Mouse (Mus musculus) embryonic facial prominence, embryonic 12.5 days (tissue): Measurements from ENCODE around the gene Tenm2. TPM values are rescaled to one million over a fixed set of nuclear protein-coding genes. Genes with fewer than 3 reads are reported as not detected.

Experiments used
- ATAC-seq: fragments of 200-750 bp; cut with Nextera tagmentation; 2 replicates; pipeline ENCODE4 v1.8.0; 2017; ENCODE audit not compliant: insufficient number of reproducible peaks, insufficient read depth, low FRiP score, low TSS enrichment
- H3K27ac ChIP-seq: fragments of 300-500 bp; sonication (generic); 2 replicates; pipeline ENCODE4 v1.5.1; 2016; ENCODE audit warnings: mild to moderate bottlenecking
- H3K27me3 ChIP-seq: fragments of 300-500 bp; sonication (generic); 2 replicates; pipeline ENCODE4 v1.6.1; 2016; ENCODE audit warnings: mild to moderate bottlenecking, moderate library complexity
- H3K36me3 ChIP-seq: fragments of 300-500 bp; sonication (generic); 2 replicates; pipeline ENCODE4 v1.6.1; 2016; ENCODE audit warnings: mild to moderate bottlenecking
- H3K4me1 ChIP-seq: fragments of 300-500 bp; sonication (generic); 2 replicates; pipeline ENCODE4 v1.6.1; 2016
- H3K4me2 ChIP-seq: fragments of 300-500 bp; sonication (generic); replicated peaks from 2 replicates; pipeline ENCODE4 v1.6.1; 2016; ENCODE audit warnings: mild to moderate bottlenecking, moderate library complexity
- H3K4me3 ChIP-seq: fragments of 300-500 bp; sonication (generic); 2 replicates; pipeline ENCODE4 v1.5.1; 2016; ENCODE audit warnings: mild to moderate bottlenecking
- H3K9ac ChIP-seq: fragments of 300-500 bp; sonication (generic); 2 replicates; pipeline ENCODE4 v1.6.1; 2016; ENCODE audit warnings: mild to moderate bottlenecking, moderate library complexity
- H3K9me3 ChIP-seq: fragments of 300-500 bp; sonication (generic); 2 replicates; pipeline ENCODE4 v1.6.1; 2016; ENCODE audit warnings: mild to moderate bottlenecking, moderate library complexity
- WGBS: fragments of 180-500 bp; shearing (Covaris S2); methylation state at CpG from one replicate; pipeline ENCODE4 v1.1.7; 2016; 5-methylcytosine and 5-hydroxymethylcytosine counted together
- polyA plus RNA-seq: library from polyadenylated mRNA; unstranded; fragments of >200 nt; fragmentation: Nextera tagmentation; extraction: Ambion mirVana; gene quantifications from 2 replicates; pipeline ENCODE4 v1.2.1, GENCODE M21; 2016

Gene Tenm2
- polyA plus RNA-seq, 1 experiment from 2014 or later = 3.4 TPM

GRCm38 (mm10) chr11:36365067-36365466, 870.7 kb downstream of the Tenm2 start:
- ATAC-seq = no peak
- WGBS = 88% methylated on average over 5 of the region's 5 CpGs
- Histone ChIP-seq H3K9me3 (no peaks in the 10 kb centered on the region), H3K27ac (no peak overlapping the region), H3K4me2 (no peak overlapping the region), H3K9ac (no peak overlapping the region), H3K36me3 (no peaks in the 10 kb centered on the region), H3K4me1 (no peaks in the 10 kb centered on the region), H3K27me3 (no peaks in the 10 kb centered on the region), H3K4me3 (no peak overlapping the region)

GRCm38 (mm10) chr11:36364441-36364840, 871.3 kb downstream of the Tenm2 start:
- Histone ChIP-seq H3K4me1 (no peaks in the 10 kb centered on the region), H3K9ac (no peak overlapping the region), H3K4me2 (no peak overlapping the region; the same call in 1 of the 2 replicates), H3K27me3 (no peaks in the 10 kb centered on the region), H3K36me3 (no peaks in the 10 kb centered on the region), H3K4me3 (no peak overlapping the region), H3K27ac (no peak overlapping the region), H3K9me3 (no peaks in the 10 kb centered on the region)
- ATAC-seq = no peak
- WGBS = 35% methylated on average over 9 of the region's 9 CpGs

GRCm38 (mm10) chr11:36362514-36362913, 873.2 kb downstream of the Tenm2 start:
- no peak overlapping the region for H3K27ac ChIP-seq
- H3K36me3 ChIP-seq = no peaks in the 10 kb centered on the region
- WGBS = 85% methylated on average over 8 of the region's 8 CpGs
- H3K27me3 ChIP-seq = no peaks in the 10 kb centered on the region
- H3K9ac ChIP-seq = no peak overlapping the region
- no peaks in the 10 kb centered on the region for H3K9me3 ChIP-seq
- ATAC-seq = no peak
- no peak overlapping the region for H3K4me3 ChIP-seq
- no peak overlapping the region for H3K4me2 ChIP-seq
- no peaks in the 10 kb centered on the region for H3K4me1 ChIP-seq

- no peak overlapping the region for H3K4me2 ChIP-seq
- no peak overlapping the region for H3K4me3 ChIP-seq
- H3K4me1 ChIP-seq = 0 out of 2 replicates have a peak, but pooled peaks cover 3% of the 10 kb centered on the region
- WGBS = 92% methylated on average over 1 of the region's 1 CpGs
- ATAC-seq = no peak
- no peaks in the 10 kb centered on the region for H3K9me3 ChIP-seq
- no peaks in the 10 kb centered on the region for H3K36me3 ChIP-seq
- H3K27ac ChIP-seq = no peak overlapping the region
- no peaks in the 10 kb centered on the region for H3K27me3 ChIP-seq
- no peak overlapping the region for H3K9ac ChIP-seq
Measured at GRCm38 (mm10) chr11:36353252-36353651, 882.5 kb downstream of the Tenm2 start.

GRCm38 (mm10) chr11:36351752-36352151, 884.0 kb downstream of the Tenm2 start:
- no peak overlapping the region for H3K4me2 ChIP-seq
- ATAC-seq = no peak
- H3K36me3 ChIP-seq = no peaks in the 10 kb centered on the region
- no peaks in the 10 kb centered on the region for H3K9me3 ChIP-seq
- H3K27ac ChIP-seq = no peak overlapping the region
- H3K9ac ChIP-seq = no peak overlapping the region
- 39% methylated on average over 6 of the region's 6 CpGs for WGBS
- no peak overlapping the region for H3K4me3 ChIP-seq
- H3K27me3 ChIP-seq = no peaks in the 10 kb centered on the region
- 0 out of 2 replicates have a peak, but pooled peaks cover 3% of the 10 kb centered on the region for H3K4me1 ChIP-seq

GRCm38 (mm10) chr11:36351341-36351740, 884.4 kb downstream of the Tenm2 start:
- no peak overlapping the region for H3K4me3 ChIP-seq
- no peak overlapping the region for H3K4me2 ChIP-seq
- H3K36me3 ChIP-seq = no peaks in the 10 kb centered on the region
- ATAC-seq = no peak
- H3K27me3 ChIP-seq = no peaks in the 10 kb centered on the region
- H3K9ac ChIP-seq = no peak overlapping the region
- no peaks in the 10 kb centered on the region for H3K9me3 ChIP-seq
- H3K27ac ChIP-seq = no peak overlapping the region
- 82% methylated on average over 6 of the region's 6 CpGs for whole genome bisulfite sequencing
- H3K4me1 ChIP-seq = 0 out of 2 replicates have a peak, but pooled peaks cover 3% of the 10 kb centered on the region

- Histone ChIP-seq H3K27me3 (no peaks in the 10 kb centered on the region), H3K4me3 (no peak overlapping the region), H3K4me1 (0 out of 2 replicates have a peak, but pooled peaks cover 3% of the 10 kb centered on the region), H3K9me3 (no peaks in the 10 kb centered on the region), H3K9ac (no peak overlapping the region), H3K36me3 (no peaks in the 10 kb centered on the region), H3K4me2 (no peak overlapping the region), H3K27ac (no peak overlapping the region)
- WGBS = 79% methylated on average over 1 of the region's 1 CpGs
- no peak for ATAC-seq
Measured at GRCm38 (mm10) chr11:36350264-36350663, 885.5 kb downstream of the Tenm2 start.

- WGBS = 43% methylated on average over 2 of the region's 2 CpGs
- H3K4me1 ChIP-seq = 0 out of 2 replicates have a peak, but pooled peaks cover 3% of the 10 kb centered on the region
- no peaks in the 10 kb centered on the region for H3K36me3 ChIP-seq
- H3K9me3 ChIP-seq = no peaks in the 10 kb centered on the region
- ATAC-seq = no peak
- no peaks in the 10 kb centered on the region for H3K27me3 ChIP-seq
- H3K9ac ChIP-seq = no peak overlapping the region
- H3K27ac ChIP-seq = no peak overlapping the region
- no peak overlapping the region for H3K4me2 ChIP-seq
- H3K4me3 ChIP-seq = no peak overlapping the region
Measured at GRCm38 (mm10) chr11:36349856-36350255, 885.9 kb downstream of the Tenm2 start.

GRCm38 (mm10) chr11:36341799-36342198, 894.0 kb downstream of the Tenm2 start:
- Histone ChIP-seq H3K9me3 (no peaks in the 10 kb centered on the region), H3K27me3 (no peaks in the 10 kb centered on the region), H3K4me1 (no peaks in the 10 kb centered on the region), H3K4me3 (no peak overlapping the region), H3K27ac (no peak overlapping the region), H3K36me3 (no peaks in the 10 kb centered on the region), H3K9ac (no peak overlapping the region), H3K4me2 (no peak overlapping the region)
- WGBS = 86% methylated on average over 3 of the region's 3 CpGs
- ATAC-seq = no peak

GRCm38 (mm10) chr11:36338424-36338823, 897.3 kb downstream of the Tenm2 start:
- Histone ChIP-seq H3K4me2 (no peak overlapping the region), H3K36me3 (no peaks in the 10 kb centered on the region), H3K4me1 (0 out of 2 replicates have a peak, but pooled peaks cover 8% of the 10 kb centered on the region), H3K27ac (no peak overlapping the region), H3K9ac (no peak overlapping the region), H3K9me3 (no peaks in the 10 kb centered on the region), H3K4me3 (no peak overlapping the region), H3K27me3 (no peaks in the 10 kb centered on the region)
- no peak for ATAC-seq
- WGBS = 82% methylated on average over 4 of the region's 4 CpGs

GRCm38 (mm10) chr11:36337063-36337462, 898.7 kb downstream of the Tenm2 start:
- Histone ChIP-seq H3K9ac (no peak overlapping the region), H3K4me3 (no peak overlapping the region), H3K4me2 (no peak overlapping the region), H3K27me3 (no peaks in the 10 kb centered on the region), H3K9me3 (no peaks in the 10 kb centered on the region), H3K27ac (no peak overlapping the region), H3K4me1 (0 out of 2 replicates have a peak, but pooled peaks cover 8% of the 10 kb centered on the region), H3K36me3 (no peaks in the 10 kb centered on the region)
- no peak for ATAC-seq
- 89% methylated on average over 6 of the region's 6 CpGs for WGBS

GRCm38 (mm10) chr11:36335147-36335546, 900.6 kb downstream of the Tenm2 start:
- H3K36me3 ChIP-seq = no peaks in the 10 kb centered on the region
- H3K27me3 ChIP-seq = no peaks in the 10 kb centered on the region
- ATAC-seq = no peak
- H3K27ac ChIP-seq = no peak overlapping the region
- H3K4me3 ChIP-seq = no peak overlapping the region
- H3K9ac ChIP-seq = no peak overlapping the region
- no peak overlapping the region for H3K4me2 ChIP-seq
- WGBS = 51% methylated on average over 5 of the region's 5 CpGs
- no peaks in the 10 kb centered on the region for H3K9me3 ChIP-seq
- H3K4me1 ChIP-seq = 0 out of 2 replicates have a peak, but pooled peaks cover 15% of the 10 kb centered on the region
